Mouse (Mus musculus) kidney, embryonic 14.5 days (tissue): ENCODE measurements around the gene Aldh16a1. TPM values are rescaled to one million over a fixed set of nuclear protein-coding genes. Genes with fewer than 3 reads are reported as not detected.
"Not testable (repeated sequence)": the region's sequence is repeated elsewhere in the genome, so short reads cannot be mapped to it uniquely, and the experiment has no call there.

ENCODE experiments used
- ATAC-seq: fragments of 200-750 bp; cut with Nextera tagmentation; 2 replicates; pipeline ENCODE4 v1.8.0; 2017; ENCODE audit warnings: moderate number of reproducible peaks, mild to moderate bottlenecking, moderate TSS enrichment, moderate library complexity; ENCODE audit not compliant: low FRiP score, low TSS enrichment
- H3K27ac ChIP-seq: fragments of 300-500 bp; sonication (generic); 2 replicates; pipeline ENCODE4 v1.5.1; 2014; ENCODE audit warnings: low read depth, mild to moderate bottlenecking, low read length, moderate library complexity, mixed read lengths
- H3K27me3 ChIP-seq: fragments of 300-500 bp; sonication (generic); 2 replicates; pipeline ENCODE4 v1.6.1; 2014; ENCODE audit warnings: mild to moderate bottlenecking, low read length; ENCODE audit not compliant: control insufficient read depth, insufficient read depth
- H3K36me3 ChIP-seq: fragments of 300-500 bp; sonication (generic); 2 replicates; pipeline ENCODE4 v1.6.1; 2014; ENCODE audit warnings: low read length, mixed read lengths; ENCODE audit not compliant: control insufficient read depth, insufficient read depth
- H3K4me1 ChIP-seq: fragments of 300-500 bp; sonication (generic); 2 replicates; pipeline ENCODE4 v1.6.1; 2014; ENCODE audit warnings: low read length, mixed read lengths; ENCODE audit not compliant: control insufficient read depth, insufficient read depth
- H3K4me2 ChIP-seq: fragments of 300-500 bp; sonication (generic); replicated peaks from 2 replicates; pipeline ENCODE4 v1.6.1; 2014; ENCODE audit warnings: low read depth, mild to moderate bottlenecking, low read length
- H3K4me3 ChIP-seq: fragments of 300-500 bp; sonication (generic); 2 replicates; pipeline ENCODE4 v1.5.1; 2014; ENCODE audit warnings: mild to moderate bottlenecking, low read length
- H3K9ac ChIP-seq: fragments of 300-500 bp; sonication (generic); 2 replicates; pipeline ENCODE4 v1.6.1; 2014; ENCODE audit warnings: low read depth, mild to moderate bottlenecking, low read length, moderate library complexity
- H3K9me3 ChIP-seq: fragments of 300-500 bp; sonication (generic); 2 replicates; pipeline ENCODE4 v1.6.1; 2016; ENCODE audit warnings: low read length; ENCODE audit not compliant: control insufficient read depth
- WGBS: fragments of 180-500 bp; shearing (Covaris S2); extraction: QIAGEN DNeasy Blood & Tissue Kit; methylation state at CpG from one replicate; pipeline ENCODE4 v1.1.7; 2014; 5-methylcytosine and 5-hydroxymethylcytosine counted together
- polyA plus RNA-seq: library from polyadenylated mRNA; unstranded; fragments of >200 nt; fragmentation: Nextera tagmentation; extraction: Ambion mirVana; gene quantifications from 2 replicates; pipeline ENCODE4 v1.2.1, GENCODE M21; 2014

Gene Aldh16a1
- polyA plus RNA-seq, 1 experiment from 2014 or later, result 58.0 TPM

DNA sequence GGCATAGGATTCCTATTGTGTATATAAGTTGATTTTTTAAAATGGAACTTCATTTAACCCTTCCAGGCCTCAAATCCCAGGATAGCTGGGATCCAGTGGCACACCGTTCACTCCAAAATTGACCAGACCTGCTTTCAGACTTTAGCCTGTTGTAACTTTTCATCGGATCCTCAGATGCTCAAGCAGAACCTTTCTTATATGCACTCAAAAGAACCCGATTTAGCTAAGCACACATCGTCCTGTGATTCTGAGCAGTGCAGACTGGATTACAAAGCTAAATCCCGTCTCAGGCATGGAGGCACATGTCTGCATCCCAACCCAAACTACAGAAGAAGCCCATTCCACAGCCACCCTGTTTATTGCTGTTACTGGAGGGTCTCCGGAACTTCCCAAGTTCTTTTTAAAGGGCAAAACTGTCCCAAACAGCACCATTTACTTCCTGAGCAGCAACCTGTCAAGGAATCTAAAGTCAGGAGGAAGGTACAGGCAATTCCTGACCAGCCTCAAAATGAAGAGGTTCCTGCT, 26.6 kb downstream of the Aldh16a1 start:
- no peak for ATAC-seq
- WGBS, result under 1% methylated on average over 6 of the region's 6 CpGs

GRCm38 (mm10) chr7:45126844-45127699, 27.3 kb downstream of the Aldh16a1 start:
- peak overlapping the region; percentile 94 for H3K4me2 ChIP-seq
- 39% methylated on average over 21 of the region's 21 CpGs for WGBS

More for the DNA sequence above, 26.6 kb downstream of the Aldh16a1 start:
- peaks cover 32% of the 10 kb centered on the region for H3K36me3 ChIP-seq
- no peaks in the 10 kb centered on the region for H3K27me3 ChIP-seq
- peak overlapping the region; percentile 99 for H3K4me3 ChIP-seq
- H3K27ac ChIP-seq, result peak overlapping the region; percentile 95
- peaks cover 28% of the 10 kb centered on the region for H3K4me1 ChIP-seq
- H3K9ac ChIP-seq, result peak overlapping the region; percentile 100
- H3K9me3 ChIP-seq, result no peaks in the 10 kb centered on the region
- peak overlapping the region; percentile 94 for H3K4me2 ChIP-seq

GRCm38 (mm10) chr7:45126147-45126843, 28.1 kb downstream of the Aldh16a1 start:
- Histone ChIP-seq H3K27ac (peak overlapping the region; percentile 95), H3K36me3 (peaks cover 47% of the 10 kb centered on the region), H3K4me1 (peaks cover 37% of the 10 kb centered on the region), H3K4me2 (peak overlapping the region; percentile 94), H3K27me3 (no peaks in the 10 kb centered on the region), H3K9ac (peak overlapping the region; percentile 100), H3K4me3 (peak overlapping the region; percentile 99), H3K9me3 (no peaks in the 10 kb centered on the region)
- no peak for ATAC-seq
- WGBS, result 77% methylated on average over 17 of the region's 17 CpGs

More at GRCm38 (mm10) chr7:45126844-45127699, 27.3 kb downstream of the Aldh16a1 start:
- Histone ChIP-seq H3K9ac (peak overlapping the region; percentile 100), H3K9me3 (no peaks in the 10 kb centered on the region), H3K4me3 (peak overlapping the region; percentile 99), H3K27ac (peak overlapping the region; percentile 95), H3K36me3 (peaks cover 39% of the 10 kb centered on the region), H3K27me3 (no peaks in the 10 kb centered on the region), H3K4me1 (peaks cover 35% of the 10 kb centered on the region)
- ATAC-seq, result no peak

DNA sequence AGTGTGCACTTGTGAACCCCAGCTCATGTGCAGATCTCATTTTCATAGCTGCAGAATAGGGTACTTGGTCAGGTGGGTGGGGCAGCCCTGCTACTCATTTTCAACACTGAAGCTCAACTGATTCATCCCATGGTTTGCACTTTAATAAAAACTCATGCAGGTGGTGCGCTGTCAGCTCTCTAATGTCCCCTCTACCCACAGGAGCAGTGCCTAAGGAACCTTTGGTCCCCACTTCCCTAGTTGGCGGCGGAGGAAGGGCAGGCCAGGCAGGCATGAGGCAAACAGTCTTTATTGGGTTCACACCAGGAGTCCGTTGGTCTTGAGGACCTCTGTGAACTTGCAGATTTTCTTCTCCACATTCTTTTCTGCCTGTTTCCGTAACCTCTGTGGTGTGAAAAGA, 28.7 kb downstream of the Aldh16a1 start:
- H3K9ac ChIP-seq, H3K4me3 ChIP-seq, H3K27me3 ChIP-seq, H3K9me3 ChIP-seq, ATAC-seq: not testable (repeated sequence)
- peaks cover 53% of the 10 kb centered on the region for H3K36me3 ChIP-seq
- H3K4me2 ChIP-seq, result peak overlapping the region; percentile 19; the same call in 1 of the 2 replicates
- H3K4me1 ChIP-seq, result peaks cover 37% of the 10 kb centered on the region
- WGBS, result 68% methylated on average over 5 of the region's 5 CpGs
- H3K27ac ChIP-seq, result peak overlapping the region; percentile 88; the same call in 1 of the 2 replicates

- Histone ChIP-seq H3K36me3 (peaks cover 58% of the 10 kb centered on the region), H3K27ac (peak overlapping the region; percentile 88), H3K4me3 (peak overlapping the region; percentile 99; the same call in 1 of the 2 replicates), H3K4me2 (peak overlapping the region; percentile 38; the same call in 1 of the 2 replicates), H3K27me3 (no peaks in the 10 kb centered on the region), H3K9me3 (no peaks in the 10 kb centered on the region), H3K4me1 (peaks cover 37% of the 10 kb centered on the region), H3K9ac (no peak overlapping the region; the same call in 1 of the 2 replicates)
- 13% methylated on average over 7 of the region's 7 CpGs for WGBS
- ATAC-seq, result no peak
These were observed 29.2 kb downstream of the Aldh16a1 start for GRCm38 (mm10) chr7:45125144-45125600.

DNA sequence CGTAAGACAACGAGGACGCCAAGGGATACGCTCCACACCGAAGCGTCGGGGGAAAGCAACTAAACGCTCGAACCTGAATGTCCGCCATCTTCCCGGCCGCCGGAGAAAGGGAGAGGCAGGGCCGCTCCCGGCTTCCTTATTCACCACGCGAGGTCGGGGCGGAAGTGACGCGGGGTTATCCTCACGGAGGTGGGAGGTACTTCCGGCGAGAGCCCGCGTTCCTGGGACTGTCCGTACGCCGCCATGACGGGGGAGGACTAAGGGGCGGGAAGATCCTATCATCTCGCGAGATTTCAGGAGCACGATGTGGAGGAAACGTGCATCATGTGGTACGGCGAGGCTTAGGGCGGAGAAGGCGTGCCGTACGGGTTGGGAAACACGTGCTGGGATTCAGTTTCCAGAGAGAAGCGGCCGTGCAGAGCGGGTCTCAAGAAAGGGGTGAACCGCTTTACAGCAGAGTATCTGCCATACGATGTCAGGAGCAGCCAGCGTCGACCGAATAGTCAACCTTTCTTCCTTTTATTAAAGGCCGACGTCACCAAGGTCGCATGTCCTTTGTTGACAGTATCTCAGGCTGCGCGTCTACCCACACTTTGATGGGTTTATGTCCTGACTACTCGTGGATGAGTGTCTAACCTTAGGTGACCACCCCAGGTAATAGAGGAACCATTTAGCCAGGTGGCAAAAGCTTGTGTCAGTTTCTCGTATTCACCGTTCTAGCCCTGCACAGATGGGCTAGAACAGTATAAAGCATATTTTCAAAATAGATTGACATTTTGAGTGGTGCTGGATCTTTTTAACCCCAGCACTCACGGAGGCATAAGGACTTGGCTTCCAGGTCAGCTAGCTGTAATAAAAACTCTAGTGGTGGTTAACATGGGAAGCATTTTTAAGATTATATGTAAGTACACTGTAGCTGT, 29.9 kb downstream of the Aldh16a1 start, which contains the start of gene Rps11:
Rps11 (minus strand) TSS at position 216 of the 920 bp plus-strand sequence.
- Histone ChIP-seq H3K4me2 (peak within 1 kb of the TSS; percentile 65), H3K36me3 (peaks cover 65% of the 10 kb centered on the region), H3K27me3 (no peaks in the 10 kb centered on the region), H3K4me3 (peak within 1 kb of the TSS; percentile 99), H3K27ac (peak within 1 kb of the TSS; percentile 90), H3K9me3 (no peaks in the 10 kb centered on the region), H3K4me1 (peaks cover 32% of the 10 kb centered on the region), H3K9ac (peak within 1 kb of the TSS; percentile 99)
- WGBS, result under 1% methylated on average over 59 of the region's 59 CpGs
- peak; percentile 81 for ATAC-seq

DNA sequence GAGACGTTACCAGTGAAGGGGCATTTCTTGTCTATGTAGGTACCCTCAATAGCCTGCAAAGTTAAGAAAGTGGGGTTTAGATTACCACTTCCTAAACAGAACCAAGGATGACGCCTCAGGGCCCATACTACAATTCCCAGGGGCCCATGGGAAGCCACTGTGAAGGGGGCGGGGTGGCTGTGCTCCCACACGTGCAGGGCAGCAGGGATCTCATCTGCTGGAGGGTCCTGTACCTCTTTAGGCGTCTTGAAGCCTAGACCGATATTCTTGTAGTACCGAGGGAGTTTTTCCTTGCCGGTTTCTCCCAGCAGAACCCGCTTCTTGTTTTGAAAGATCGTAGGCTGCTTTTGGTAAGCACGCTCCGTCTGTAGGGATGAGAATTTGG, 31.2 kb downstream of the Aldh16a1 start:
- H3K4me3 ChIP-seq, result peak overlapping the region; percentile 99
- peaks cover 67% of the 10 kb centered on the region for H3K36me3 ChIP-seq
- 21% methylated on average over 12 of the region's 12 CpGs for WGBS
- peak overlapping the region; percentile 65 for H3K4me2 ChIP-seq
- H3K27ac ChIP-seq, result peak overlapping the region; percentile 90
- no peaks in the 10 kb centered on the region for H3K9me3 ChIP-seq
- H3K4me1 ChIP-seq, result peaks cover 30% of the 10 kb centered on the region
- no peaks in the 10 kb centered on the region for H3K27me3 ChIP-seq
- no peak for ATAC-seq
- peak overlapping the region; percentile 99 for H3K9ac ChIP-seq
